Mouse (Mus musculus) mouse embryonic stem cell (cell line): ENCODE data around the gene Gm5152.
"Not testable (repeated sequence)": the region's sequence is repeated elsewhere in the genome, so short reads cannot be mapped to it uniquely, and the experiment has no call there.

Source experiments
- in situ Hi-C, 2 experiments: fragments of 300-500 bp; cut with MboI; formaldehyde crosslinking; loops; 1 replicate in 1 of 2; 3 replicates in 1 of 2; pipeline ENCODE4 v1.14.3; 2019 to 2020; ENCODE audit warnings: low sequenced_read_pairs in 2 of 2, low pct_unique_long_range_greater_than_20kb in 1 of 2, mixed read lengths in 1 of 2; ENCODE audit not compliant: unreplicated experiment in 1 of 2

The Gm5152 gene

GRCm38 (mm10) chr5:10246426-10246825 is at the start of gene Gm5152:
TSS of gene Gm5152 (minus strand) at chr5:10246526.
- in situ Hi-C loops, result not testable (repeated sequence)

- in situ Hi-C loops, result not testable (repeated sequence)
Measured at GRCm38 (mm10) chr5:10254768-10255167, 8.4 kb upstream of the Gm5152 start.

GRCm38 (mm10) chr5:10245770-10246169 is 556 bp downstream of the Gm5152 start:
- in situ Hi-C loops, result not testable (repeated sequence)

- in situ Hi-C loops, result not testable (repeated sequence)
Measured at GRCm38 (mm10) chr5:10240436-10240835, 5.9 kb downstream of the Gm5152 start.

GRCm38 (mm10) chr5:10220317-10220716 is 26.0 kb downstream of the Gm5152 start:
- in situ Hi-C loops, result no loop called here

GRCm38 (mm10) chr5:10203067-10203466 is 43.3 kb downstream of the Gm5152 start:
- in situ Hi-C loops, result no loop called here

GRCm38 (mm10) chr5:10196880-10197279 is 49.4 kb downstream of the Gm5152 start:
- in situ Hi-C loops, result no loop called here
